Mouse (Mus musculus): ENCODE results near the gene Pnkd. TPM values are rescaled to one million over a fixed set of nuclear protein-coding genes. Genes with fewer than 3 reads are reported as not detected.
A peak's percentile ranks its signal among the peaks of the same experiment; 100 is the strongest.
"Not testable (repeated sequence)": the region's sequence is repeated elsewhere in the genome, so short reads cannot be mapped to it uniquely, and the experiment has no call there.

Pnkd gene
- polyA plus RNA-seq, 1 experiment, result 28.8 TPM

GRCm38 (mm10) chr1:74280591-74281325 lies 4.0 kb upstream of the Pnkd start:
- H3K4me1 ChIP-seq (ENCODE audit: control insufficient read depth, insufficient read depth, low read length), result 0 out of 2 replicates have a peak, but pooled peaks cover 1% of the 10 kb centered on the region
- 89% methylated on average over 14 of the region's 14 CpGs for WGBS
- TF ChIP-seq POLR2A (IDR thresholded peaks at IDR 0.05; ENCODE audit: borderline replicate concordance, control insufficient read depth, low read depth, low read length) (no peak), CTCF (IDR thresholded peaks at IDR 0.05; ENCODE audit: control insufficient read depth, insufficient read depth, low read length) (no peak)
- H3K4me3 ChIP-seq (replicated peaks; ENCODE audit: control insufficient read depth, low read depth, low read length), result no peak overlapping the region
- H3K27ac ChIP-seq (ENCODE audit: control insufficient read depth, insufficient read depth, low read depth, low read length, poor library complexity), result no peak overlapping the region

- TF ChIP-seq CTCF (IDR thresholded peaks at IDR 0.05; ENCODE audit: control insufficient read depth, insufficient read depth, low read length) (no peak), POLR2A (IDR thresholded peaks at IDR 0.05; ENCODE audit: borderline replicate concordance, control insufficient read depth, low read depth, low read length) (no peak)
- WGBS, result 83% methylated on average over 2 of the region's 2 CpGs
Measured at GRCm38 (mm10) chr1:74281372-74281771, 3.4 kb upstream of the Pnkd start.

GRCm38 (mm10) chr1:74281886-74282285 lies 2.8 kb upstream of the Pnkd start:
- H3K27ac ChIP-seq (ENCODE audit: control insufficient read depth, insufficient read depth, low read depth, low read length, poor library complexity), result no peak overlapping the region
- WGBS, result 93% methylated on average over 8 of the region's 8 CpGs

More at GRCm38 (mm10) chr1:74281372-74281771, 3.4 kb upstream of the Pnkd start:
- Histone ChIP-seq H3K4me3 (replicated peaks; ENCODE audit: control insufficient read depth, low read depth, low read length) (no peak overlapping the region), H3K4me1 (ENCODE audit: control insufficient read depth, insufficient read depth, low read length) (0 out of 2 replicates have a peak, but pooled peaks cover 1% of the 10 kb centered on the region), H3K27ac (ENCODE audit: control insufficient read depth, insufficient read depth, low read depth, low read length, poor library complexity) (no peak overlapping the region)

GRCm38 (mm10) chr1:74282896-74283625 lies 1.7 kb upstream of the Pnkd start:
- no peak overlapping the region for H3K4me3 ChIP-seq (replicated peaks; ENCODE audit: control insufficient read depth, low read depth, low read length)
- 83% methylated on average over 10 of the region's 10 CpGs for WGBS
- 0 out of 2 replicates have a peak, but pooled peaks cover 1% of the 10 kb centered on the region for H3K4me1 ChIP-seq (ENCODE audit: control insufficient read depth, insufficient read depth, low read length)
- no peak overlapping the region for H3K27ac ChIP-seq (ENCODE audit: control insufficient read depth, insufficient read depth, low read depth, low read length, poor library complexity)
- TF ChIP-seq CTCF (IDR thresholded peaks at IDR 0.05; ENCODE audit: control insufficient read depth, insufficient read depth, low read length) (no peak), POLR2A (IDR thresholded peaks at IDR 0.05; ENCODE audit: borderline replicate concordance, control insufficient read depth, low read depth, low read length) (no peak)

More at GRCm38 (mm10) chr1:74281886-74282285, 2.8 kb upstream of the Pnkd start:
- Histone ChIP-seq H3K4me3 (replicated peaks; ENCODE audit: control insufficient read depth, low read depth, low read length) (no peak overlapping the region), H3K4me1 (ENCODE audit: control insufficient read depth, insufficient read depth, low read length) (0 out of 2 replicates have a peak, but pooled peaks cover 1% of the 10 kb centered on the region)
- no peak for TF ChIP-seq POLR2A (IDR thresholded peaks at IDR 0.05; ENCODE audit: borderline replicate concordance, control insufficient read depth, low read depth, low read length)
- TF ChIP-seq CTCF (IDR thresholded peaks at IDR 0.05; ENCODE audit: control insufficient read depth, insufficient read depth, low read length), result no peak

GRCm38 (mm10) chr1:74283686-74284463 lies 855 bp upstream of the Pnkd start:
- TF ChIP-seq POLR2A (IDR thresholded peaks at IDR 0.05; ENCODE audit: borderline replicate concordance, control insufficient read depth, low read depth, low read length) (no peak), CTCF (IDR thresholded peaks at IDR 0.05; ENCODE audit: control insufficient read depth, insufficient read depth, low read length) (no peak)
- peak overlapping the region; percentile 72 for H3K27ac ChIP-seq (ENCODE audit: control insufficient read depth, insufficient read depth, low read depth, low read length, poor library complexity)
- H3K4me1 ChIP-seq (ENCODE audit: control insufficient read depth, insufficient read depth, low read length), result 0 out of 2 replicates have a peak, but pooled peaks cover 1% of the 10 kb centered on the region
- 6% methylated on average over 15 of the region's 15 CpGs for WGBS
- H3K4me3 ChIP-seq (replicated peaks; ENCODE audit: control insufficient read depth, low read depth, low read length), result peak overlapping the region; percentile 81

- Histone ChIP-seq H3K27ac (ENCODE audit: control insufficient read depth, insufficient read depth, low read depth, low read length, poor library complexity) (no peak overlapping the region), H3K4me1 (ENCODE audit: control insufficient read depth, insufficient read depth, low read length) (0 out of 2 replicates have a peak, but pooled peaks cover 1% of the 10 kb centered on the region), H3K4me3 (replicated peaks; ENCODE audit: control insufficient read depth, low read depth, low read length) (peak overlapping the region; percentile 74)
- TF ChIP-seq POLR2A (IDR thresholded peaks at IDR 0.05; ENCODE audit: borderline replicate concordance, control insufficient read depth, low read depth, low read length) (no peak), CTCF (IDR thresholded peaks at IDR 0.05; ENCODE audit: control insufficient read depth, insufficient read depth, low read length) (no peak)
- 5% methylated on average over 23 of the region's 23 CpGs for WGBS
Measured at GRCm38 (mm10) chr1:74285212-74286010, 681 bp downstream of the Pnkd start.

GRCm38 (mm10) chr1:74286869-74287607 lies 2.3 kb downstream of the Pnkd start:
- H3K4me1 ChIP-seq (ENCODE audit: control insufficient read depth, insufficient read depth, low read length); H3K27ac ChIP-seq (ENCODE audit: control insufficient read depth, insufficient read depth, low read depth, low read length, poor library complexity); H3K4me3 ChIP-seq (replicated peaks; ENCODE audit: control insufficient read depth, low read depth, low read length): not testable (repeated sequence)
- 56% methylated on average over 15 of the region's 17 CpGs for WGBS
